Mouse (Mus musculus): Measurements from ENCODE around the gene Lor. TPM values are rescaled to one million over a fixed set of nuclear protein-coding genes. Genes with fewer than 3 reads are reported as not detected.
A peak's percentile ranks its signal among the peaks of the same experiment; 100 is the strongest.

Lor gene
- 0.16 and 233 TPM in 2 replicates for polyA plus RNA-seq (2012; rRNA removed)

- no peak for DNase-seq
- Histone ChIP-seq H3K4me1 (ENCODE audit: control insufficient read depth, insufficient read depth, low read length) (no peaks in the 10 kb centered on the region), H3K4me3 (replicated peaks; ENCODE audit: extremely low read depth, low read depth, low read length) (no peak within 1 kb of the TSS)
- no peak for TF ChIP-seq POLR2A (IDR thresholded peaks at IDR 0.05; ENCODE audit: borderline replicate concordance, extremely low read depth, low read depth, low read length)
- TF ChIP-seq CTCF (IDR thresholded peaks at IDR 0.05; ENCODE audit: insufficient read depth, low read length), result no peak
- WGBS, result 80% methylated on average over 2 of the region's 2 CpGs
Measured at GRCm38 (mm10) chr3:92083042-92083441, at the start of gene Lor. TSS of gene Lor (minus strand) at chr3:92083142.

- H3K4me1 ChIP-seq (ENCODE audit: control insufficient read depth, insufficient read depth, low read length), result no peaks in the 10 kb centered on the region
- TF ChIP-seq POLR2A (IDR thresholded peaks at IDR 0.05; ENCODE audit: borderline replicate concordance, extremely low read depth, low read depth, low read length), result no peak
- no peak for TF ChIP-seq CTCF (IDR thresholded peaks at IDR 0.05; ENCODE audit: insufficient read depth, low read length)
- H3K4me3 ChIP-seq (replicated peaks; ENCODE audit: extremely low read depth, low read depth, low read length), result no peak within 1 kb of the TSS
- WGBS, result 76% methylated on average over 5 of the region's 5 CpGs
- no peak for DNase-seq
Measured at GRCm38 (mm10) chr3:92123847-92124246, 40.9 kb upstream of the Lor start, which contains the start of gene Prr9. TSS of gene Prr9 (minus strand) at chr3:92123947.

DNA sequence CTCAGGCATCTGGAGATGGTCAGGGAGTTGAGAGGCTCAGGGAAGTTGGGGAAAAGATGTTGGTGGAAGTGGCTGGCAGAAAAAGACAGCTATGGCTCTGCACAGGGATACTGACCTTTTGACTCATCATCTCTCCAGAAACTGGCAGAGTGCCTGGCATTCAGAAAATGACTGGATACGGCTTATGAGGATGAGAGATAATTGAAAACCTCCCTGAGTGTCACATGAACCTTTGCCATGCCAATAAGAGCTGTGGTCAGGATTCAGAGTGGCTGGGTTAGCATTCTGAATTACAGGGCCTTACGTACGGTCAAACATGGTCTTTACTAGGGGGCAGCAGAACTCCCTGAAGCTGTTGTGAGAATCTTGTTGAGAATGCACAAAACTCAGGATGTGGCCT, 38.0 kb upstream of the Lor start:
- TF ChIP-seq POLR2A (IDR thresholded peaks at IDR 0.05; ENCODE audit: borderline replicate concordance, extremely low read depth, low read depth, low read length) (no peak), CTCF (IDR thresholded peaks at IDR 0.05; ENCODE audit: insufficient read depth, low read length) (no peak)
- Histone ChIP-seq H3K4me1 (ENCODE audit: control insufficient read depth, insufficient read depth, low read length) (no peaks in the 10 kb centered on the region), H3K4me3 (replicated peaks; ENCODE audit: extremely low read depth, low read depth, low read length) (no peak overlapping the region)
- WGBS, result 69% methylated on average over 3 of the region's 3 CpGs
- DNase-seq, result no peak

DNA sequence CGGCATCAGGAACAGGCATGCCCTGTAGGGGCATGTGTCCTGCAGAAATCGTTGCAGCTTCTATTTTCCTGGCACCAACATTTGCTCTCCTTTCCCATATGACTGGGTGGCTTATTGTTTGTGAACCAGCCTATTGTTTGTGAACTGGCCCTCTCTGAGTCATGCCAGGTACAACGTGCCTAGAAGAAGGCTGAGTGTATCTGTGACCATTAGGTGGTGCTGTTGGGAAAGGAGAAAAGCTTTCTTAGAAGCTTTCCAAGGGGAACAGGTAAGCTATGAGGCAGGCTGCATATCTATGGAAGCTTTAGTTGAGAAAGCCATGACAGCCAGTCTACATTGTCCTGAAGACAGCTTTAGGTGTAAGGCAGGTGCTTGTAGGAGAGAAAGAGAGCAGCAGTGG, 35.0 kb upstream of the Lor start:
- H3K4me3 ChIP-seq (replicated peaks; ENCODE audit: extremely low read depth, low read depth, low read length), result no peak overlapping the region
- WGBS, result 28% methylated on average over 3 of the region's 3 CpGs
- no peaks in the 10 kb centered on the region for H3K4me1 ChIP-seq (ENCODE audit: control insufficient read depth, insufficient read depth, low read length)
- no peak for TF ChIP-seq CTCF (IDR thresholded peaks at IDR 0.05; ENCODE audit: insufficient read depth, low read length)
- no peak for TF ChIP-seq POLR2A (IDR thresholded peaks at IDR 0.05; ENCODE audit: borderline replicate concordance, extremely low read depth, low read depth, low read length)
- DNase-seq, result no peak

DNA sequence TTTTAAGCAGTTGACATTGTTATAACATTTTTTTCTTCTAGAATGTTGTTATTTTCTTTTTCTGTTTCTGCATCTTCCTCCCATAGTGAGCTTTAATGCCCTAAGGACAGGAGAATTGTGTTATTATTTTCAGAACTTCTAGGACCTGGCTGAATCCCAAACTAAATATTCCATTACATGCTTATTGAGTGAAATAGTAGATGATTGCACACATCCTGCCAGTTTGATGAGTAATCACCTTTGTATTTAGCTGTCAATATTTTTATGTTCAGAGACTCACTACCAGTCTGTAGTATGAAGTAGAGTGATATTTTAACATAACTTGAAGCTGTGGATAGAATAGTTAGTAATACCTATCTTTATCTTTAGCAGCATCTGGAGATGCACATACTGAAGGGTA, 28.6 kb upstream of the Lor start:
- DNase-seq, result no peak
- TF ChIP-seq POLR2A (IDR thresholded peaks at IDR 0.05; ENCODE audit: borderline replicate concordance, extremely low read depth, low read depth, low read length), result no peak
- no peak for TF ChIP-seq CTCF (IDR thresholded peaks at IDR 0.05; ENCODE audit: insufficient read depth, low read length)
- no peak overlapping the region for H3K4me3 ChIP-seq (replicated peaks; ENCODE audit: extremely low read depth, low read depth, low read length)
- H3K4me1 ChIP-seq (ENCODE audit: control insufficient read depth, insufficient read depth, low read length), result no peaks in the 10 kb centered on the region

- TF ChIP-seq POLR2A (IDR thresholded peaks at IDR 0.05; ENCODE audit: borderline replicate concordance, extremely low read depth, low read depth, low read length) (no peak), CTCF (IDR thresholded peaks at IDR 0.05; ENCODE audit: insufficient read depth, low read length) (no peak)
- no peak overlapping the region for H3K4me3 ChIP-seq (replicated peaks; ENCODE audit: extremely low read depth, low read depth, low read length)
- DNase-seq, result no peak
- no peaks in the 10 kb centered on the region for H3K4me1 ChIP-seq (ENCODE audit: control insufficient read depth, insufficient read depth, low read length)
Measured at GRCm38 (mm10) chr3:92110790-92111189, 27.8 kb upstream of the Lor start.

DNA sequence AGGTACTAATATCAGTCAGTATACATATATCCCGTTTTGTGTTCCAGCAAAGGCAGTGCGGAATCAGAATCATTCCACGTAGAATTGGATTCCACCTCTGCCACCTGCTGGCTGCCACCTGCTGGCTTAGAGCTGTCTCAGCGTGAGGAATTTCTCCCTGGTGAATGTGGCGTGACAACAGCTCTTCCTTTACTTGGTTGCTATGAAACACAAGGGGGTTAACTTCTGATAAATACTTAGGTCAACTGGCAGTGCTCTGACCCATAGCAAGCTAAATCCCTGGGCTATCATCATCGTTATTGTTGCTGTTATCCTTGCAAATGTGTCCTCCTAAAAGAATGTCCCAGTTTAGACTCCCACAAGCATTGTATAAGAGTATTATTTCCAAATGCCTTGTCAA, 23.6 kb upstream of the Lor start:
- H3K4me3 ChIP-seq (replicated peaks; ENCODE audit: extremely low read depth, low read depth, low read length), result no peak overlapping the region
- no peak for TF ChIP-seq POLR2A (IDR thresholded peaks at IDR 0.05; ENCODE audit: borderline replicate concordance, extremely low read depth, low read depth, low read length)
- peak; percentile 55 for TF ChIP-seq CTCF (IDR thresholded peaks at IDR 0.05; ENCODE audit: insufficient read depth, low read length)
- peak; percentile 8 for DNase-seq
- 11% methylated on average over 6 of the region's 6 CpGs for WGBS
- no peaks in the 10 kb centered on the region for H3K4me1 ChIP-seq (ENCODE audit: control insufficient read depth, insufficient read depth, low read length)

GRCm38 (mm10) chr3:92081285-92081931, 1.5 kb downstream of the Lor start:
- no peaks in the 10 kb centered on the region for H3K4me1 ChIP-seq (ENCODE audit: control insufficient read depth, insufficient read depth, low read length)
- no peak for TF ChIP-seq CTCF (IDR thresholded peaks at IDR 0.05; ENCODE audit: insufficient read depth, low read length)
- TF ChIP-seq POLR2A (IDR thresholded peaks at IDR 0.05; ENCODE audit: borderline replicate concordance, extremely low read depth, low read depth, low read length), result no peak
- H3K4me3 ChIP-seq (replicated peaks; ENCODE audit: extremely low read depth, low read depth, low read length), result peak overlapping the region; percentile 49
- WGBS, result under 1% methylated on average over 74 of the region's 76 CpGs
- DNase-seq, result no peak

DNA sequence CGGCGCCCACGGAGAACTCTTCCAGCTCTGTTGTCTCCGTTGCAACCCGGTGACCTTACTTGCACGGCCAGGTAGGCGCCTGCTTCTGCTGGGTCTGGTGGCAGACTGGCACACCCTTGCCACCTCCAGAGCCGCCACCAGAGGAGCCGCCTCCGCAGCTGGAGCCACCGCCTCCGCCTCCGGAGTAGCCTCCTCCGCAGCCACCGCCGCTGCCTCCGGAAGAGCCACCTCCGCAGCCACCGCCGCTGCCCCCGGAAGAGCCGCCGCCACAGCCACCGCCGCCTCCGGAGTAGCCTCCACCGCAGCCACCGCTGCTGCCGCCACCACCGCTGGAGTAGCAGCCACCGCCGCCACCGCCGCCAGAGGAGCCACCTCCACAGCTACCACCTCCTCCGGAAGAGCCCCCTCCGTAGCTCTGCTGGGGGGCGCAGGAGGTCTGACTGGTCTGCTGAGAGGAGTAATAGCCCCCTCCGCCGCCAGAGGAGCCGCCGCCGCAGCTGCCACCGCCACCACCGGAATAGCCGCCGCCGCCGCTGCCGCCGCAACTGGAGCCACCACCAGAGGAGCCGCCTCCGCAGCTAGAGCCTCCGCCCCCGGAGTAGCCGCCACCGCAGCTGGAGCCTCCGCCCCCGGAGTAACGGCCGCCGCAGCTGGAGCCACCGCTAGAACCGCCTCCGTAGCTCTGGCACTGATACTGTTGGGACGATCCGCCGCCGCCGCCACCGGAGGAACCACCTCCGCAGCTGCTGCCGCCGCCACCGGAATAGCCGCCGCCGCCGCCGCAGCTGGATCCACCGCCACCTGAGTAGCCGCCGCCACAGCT, 2.3 kb downstream of the Lor start:
- DNase-seq, result peak; percentile 62
- Histone ChIP-seq H3K4me3 (replicated peaks; ENCODE audit: extremely low read depth, low read depth, low read length) (peak overlapping the region; percentile 65), H3K4me1 (ENCODE audit: control insufficient read depth, insufficient read depth, low read length) (no peaks in the 10 kb centered on the region)
- TF ChIP-seq CTCF (IDR thresholded peaks at IDR 0.05; ENCODE audit: insufficient read depth, low read length) (no peak), POLR2A (IDR thresholded peaks at IDR 0.05; ENCODE audit: borderline replicate concordance, extremely low read depth, low read depth, low read length) (no peak)
- WGBS, result under 1% methylated on average over 79 of the region's 82 CpGs

Measured in lung, adult 2 months (tissue).